Mouse (Mus musculus): ENCODE data around the gene Stk17b.
A peak's percentile ranks its signal among the peaks of the same experiment; 100 is the strongest.
"Not testable (repeated sequence)": the region's sequence is repeated elsewhere in the genome, so short reads cannot be mapped to it uniquely, and the experiment has no call there.

Gene Stk17b

DNA sequence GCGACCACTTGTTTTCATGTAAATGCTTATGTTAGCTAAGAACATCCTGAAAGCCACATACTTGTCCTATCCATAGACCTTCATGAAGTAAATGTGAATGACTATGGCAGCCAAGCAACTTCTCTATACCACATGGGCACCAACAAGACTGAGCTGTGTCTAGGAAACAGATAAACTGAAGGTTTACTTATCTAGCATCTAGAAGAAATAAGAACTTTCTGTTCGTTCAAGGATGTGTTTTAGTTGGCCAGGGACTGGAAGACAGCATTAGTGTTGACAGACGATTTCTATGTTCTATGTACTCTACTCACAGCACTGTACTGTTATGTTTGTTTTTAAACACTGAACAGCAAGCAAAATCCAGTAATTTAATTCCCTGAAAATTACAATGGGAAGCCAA lies 2.9 kb downstream of the Stk17b start:
- DNase-seq, result no peak

DNA sequence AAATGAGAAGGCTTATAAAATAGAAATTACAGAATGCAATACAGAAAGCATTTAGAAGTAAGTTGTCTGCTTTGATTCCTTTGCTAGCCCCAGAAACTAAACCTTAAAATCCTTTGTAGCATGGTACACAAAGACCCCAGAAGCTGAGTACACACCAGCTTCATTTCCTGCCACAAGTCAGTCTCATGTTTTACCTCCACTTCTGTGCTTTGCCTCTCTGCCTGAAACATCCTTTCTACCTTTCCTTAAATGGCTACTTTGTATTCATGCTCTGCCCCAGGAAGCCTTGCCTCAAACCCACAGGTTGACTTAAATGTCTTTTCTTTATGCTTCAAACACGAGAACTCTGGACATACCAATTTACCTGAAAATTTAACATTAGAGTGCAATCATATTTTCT lies 3.7 kb downstream of the Stk17b start:
- DNase-seq, result no peak

DNA sequence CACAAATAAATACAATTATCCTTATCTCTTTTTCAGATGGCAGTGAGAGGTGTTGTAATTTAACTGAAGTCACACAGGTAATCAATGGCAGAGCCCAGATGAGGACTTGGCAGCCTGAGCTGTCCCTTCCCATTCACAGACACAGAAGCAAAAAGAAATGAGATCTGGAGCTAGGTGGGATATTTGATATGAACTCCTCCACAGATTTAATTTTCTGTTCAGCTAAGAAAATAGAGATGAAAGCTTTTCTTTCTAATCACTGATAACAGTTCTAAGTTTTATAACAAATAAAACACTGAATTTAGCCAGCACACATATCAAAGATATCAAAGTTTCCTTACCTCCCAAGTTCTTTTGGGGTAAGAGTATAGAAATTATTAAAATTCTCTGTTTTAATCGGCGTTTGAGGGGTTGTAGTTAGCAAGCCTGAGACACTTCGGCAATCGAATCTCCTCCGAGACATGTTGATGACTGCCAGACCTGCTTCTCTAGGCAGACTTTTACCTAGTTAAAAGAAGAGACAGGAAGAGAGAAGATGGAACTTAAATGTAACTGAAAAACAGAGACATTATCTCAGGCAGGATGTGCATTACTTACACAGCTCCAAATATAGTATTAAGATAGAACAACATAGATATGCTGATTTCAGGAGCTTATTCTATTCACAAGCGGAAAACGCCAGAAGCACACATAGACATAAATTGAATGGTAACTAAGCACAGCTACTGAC lies 8.7 kb downstream of the Stk17b start:
- no peak for DNase-seq

DNA sequence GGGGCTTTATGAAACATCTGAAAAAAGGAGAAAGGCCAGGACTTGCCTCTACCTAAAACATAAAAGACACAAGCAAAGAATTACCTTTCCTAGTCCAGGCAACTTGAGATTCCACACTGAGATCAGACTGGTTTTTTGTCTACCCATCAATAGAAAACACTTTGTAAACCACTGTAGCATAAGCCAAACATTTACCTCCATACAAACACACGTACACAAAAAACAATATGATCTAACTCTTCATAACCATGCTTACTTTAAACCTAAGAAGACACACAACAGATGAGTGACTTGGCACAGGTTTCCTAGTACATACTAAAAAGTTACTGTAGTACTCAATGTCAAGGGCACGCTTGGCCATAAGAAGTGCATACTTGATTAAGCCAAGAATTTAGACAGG lies 9.5 kb downstream of the Stk17b start:
- DNase-seq, result no peak

DNA sequence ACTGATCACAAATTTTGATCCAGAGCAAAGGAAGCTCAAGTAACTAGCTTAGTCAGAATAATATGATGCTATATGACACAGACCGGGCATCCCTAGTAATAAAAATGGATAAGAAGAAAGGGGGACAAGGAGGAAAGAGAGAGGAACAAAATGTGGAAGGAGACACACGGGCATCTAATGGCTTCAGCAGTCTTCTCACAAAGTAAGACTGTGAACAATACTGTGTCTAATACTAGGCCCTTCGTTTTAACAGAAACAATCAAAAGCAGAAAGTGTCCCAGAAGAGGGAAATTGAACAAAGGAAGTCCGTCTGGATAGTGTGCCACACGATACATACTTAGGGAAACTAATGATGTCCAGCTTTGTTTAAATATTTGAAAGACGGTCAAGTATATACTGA lies 10.0 kb downstream of the Stk17b start:
- no peak for DNase-seq

DNA sequence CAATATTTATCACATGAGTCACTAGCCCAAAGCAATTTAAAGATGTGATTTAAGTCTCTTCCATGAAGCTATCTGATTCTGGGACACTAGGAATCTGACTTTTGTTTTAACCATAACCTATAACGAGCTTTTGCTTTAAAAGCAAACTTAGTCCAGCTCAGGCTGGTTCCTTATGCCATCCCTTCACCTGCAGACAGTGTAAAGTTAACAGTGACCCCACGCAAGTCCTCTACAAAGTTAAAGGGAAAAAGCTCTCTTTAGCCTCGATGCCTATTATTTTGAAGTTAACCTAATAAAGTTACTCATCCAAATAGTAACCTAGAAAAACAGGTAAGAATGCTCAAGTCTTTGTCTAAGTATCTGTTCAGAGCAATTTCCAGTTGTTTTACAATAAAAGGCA lies 10.5 kb downstream of the Stk17b start:
- DNase-seq, result no peak

DNA sequence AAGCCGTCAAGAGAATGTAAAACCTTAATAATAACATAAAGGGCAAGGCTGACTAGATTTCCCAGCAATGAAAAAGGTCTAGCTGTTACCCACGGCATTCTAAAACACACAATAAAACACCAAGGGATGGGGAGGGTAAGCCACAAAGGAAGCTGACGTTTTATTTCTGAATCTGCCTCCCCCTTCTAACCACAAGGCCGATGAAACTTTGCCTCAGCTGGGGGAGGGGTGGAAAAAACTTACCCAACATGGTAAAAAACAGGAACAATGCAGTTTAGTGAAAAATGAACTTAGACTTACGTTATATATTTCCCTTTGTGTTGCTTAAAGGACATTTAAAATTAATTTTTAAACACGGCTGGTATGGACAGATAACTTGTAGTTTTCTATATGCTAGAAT lies 11.0 kb downstream of the Stk17b start:
- peak; percentile 19 for DNase-seq

DNA sequence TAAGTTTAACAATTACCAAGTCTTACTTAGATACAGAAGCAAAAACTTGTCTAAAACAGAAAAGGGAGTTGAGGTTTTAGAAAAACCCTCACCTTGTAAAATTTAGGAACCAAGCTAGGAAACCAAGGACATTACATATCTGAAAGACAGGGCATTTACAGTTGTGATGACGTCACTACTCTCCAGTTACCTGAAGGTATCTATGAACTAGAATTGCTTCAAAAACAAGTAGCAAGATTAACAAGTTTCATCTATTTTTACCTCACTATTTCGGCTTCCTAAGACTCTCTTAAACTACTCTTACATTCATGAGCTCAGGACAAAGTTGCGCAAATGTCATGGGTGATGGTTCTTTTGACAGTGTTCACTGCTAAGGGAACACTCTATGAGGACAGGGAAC lies 12.1 kb downstream of the Stk17b start:
- no peak for DNase-seq

DNA sequence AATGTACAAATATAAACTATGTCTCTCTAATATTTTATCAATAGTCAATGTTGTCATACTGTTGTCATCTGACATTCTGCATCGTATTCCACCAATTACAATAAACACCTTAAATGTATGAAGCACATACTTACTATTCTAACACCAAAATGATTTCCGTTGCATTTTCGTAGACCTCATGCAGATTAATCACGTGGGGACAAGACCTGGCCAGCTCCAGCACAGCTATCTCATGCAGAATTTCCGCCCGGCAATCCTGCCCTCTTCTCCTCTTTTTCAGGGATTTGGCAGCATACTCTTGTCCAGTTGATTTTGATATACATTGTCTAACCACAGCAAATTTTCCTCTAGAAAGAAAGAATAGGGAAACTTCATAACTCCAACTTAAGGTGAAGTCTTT lies 13.5 kb downstream of the Stk17b start:
- DNase-seq, result no peak

DNA sequence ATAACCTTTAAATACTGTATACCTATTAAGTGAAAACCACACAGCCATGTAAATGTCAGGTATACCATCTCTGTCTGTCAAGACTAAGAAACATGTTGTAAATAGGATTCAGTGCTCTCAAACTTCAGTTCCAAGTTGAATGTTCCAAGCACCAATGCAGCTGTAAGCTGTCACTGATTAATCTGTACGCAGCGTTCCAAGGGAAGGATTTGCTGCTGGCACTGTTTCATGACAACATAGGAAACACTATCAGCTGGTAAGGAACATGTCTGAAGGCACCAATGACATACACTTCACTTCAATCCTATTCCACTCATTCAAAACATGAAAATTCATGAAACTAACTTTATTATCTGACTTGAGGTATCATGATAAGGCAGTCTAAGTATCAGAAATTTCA lies 18.9 kb downstream of the Stk17b start:
- DNase-seq, result no peak

DNA sequence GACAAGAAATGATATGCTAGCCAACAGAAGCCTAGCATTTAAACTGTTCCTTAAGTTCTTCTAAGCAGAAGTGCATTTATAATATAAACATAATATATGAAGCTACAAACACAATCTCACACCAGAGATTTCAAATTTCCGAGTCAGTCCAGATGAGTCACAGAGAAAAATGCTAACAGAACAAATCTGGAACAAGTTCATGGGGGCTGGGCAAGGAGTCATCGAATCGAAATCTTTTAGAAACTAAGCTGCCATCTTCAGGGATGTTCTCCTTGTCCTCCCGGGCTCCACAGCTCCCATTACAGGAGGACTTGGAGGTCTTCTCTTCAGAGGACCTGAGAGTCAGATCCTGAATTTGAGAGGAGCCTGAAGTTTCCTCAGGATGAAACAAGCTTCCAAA lies 27.7 kb downstream of the Stk17b start:
- no peak for DNase-seq

DNA sequence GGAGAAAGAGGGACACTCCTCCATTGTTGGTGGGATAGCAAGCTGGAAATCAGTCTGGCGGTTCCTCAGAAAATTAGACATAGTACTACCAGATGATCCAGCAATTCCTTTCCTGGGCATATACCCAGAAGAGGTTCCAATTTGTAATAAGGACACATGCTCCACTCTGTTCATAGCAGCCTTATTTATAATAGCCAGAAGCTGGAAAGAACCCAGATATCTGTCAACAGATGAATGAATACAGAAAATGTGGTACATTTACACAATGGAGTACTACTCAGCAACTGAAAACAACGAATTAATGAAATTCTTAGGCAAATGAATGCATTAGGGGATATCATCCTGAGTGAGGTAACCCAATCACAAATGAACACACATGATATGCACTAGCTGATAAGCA lies 31.5 kb downstream of the Stk17b start:
- DNase-seq, result not testable (repeated sequence)

DNA sequence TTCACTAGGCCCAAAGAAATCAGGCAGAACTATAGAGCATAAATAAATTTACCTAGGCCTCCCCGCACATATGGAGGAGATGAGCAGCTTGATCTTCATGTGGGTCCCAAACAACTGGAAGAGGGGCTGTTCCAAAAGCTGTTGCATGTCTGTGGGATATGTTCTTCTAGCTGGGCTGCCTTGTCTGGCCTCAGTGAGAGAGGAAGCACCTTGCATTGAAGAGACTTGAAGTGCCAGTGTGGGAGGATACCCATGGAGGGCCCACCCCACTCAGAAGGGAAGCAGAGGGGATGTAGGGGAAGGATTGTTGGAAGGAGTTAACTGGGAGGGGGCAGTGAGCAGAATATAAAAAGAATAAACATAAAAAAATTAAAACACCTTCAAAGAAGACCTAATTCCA lies 33.9 kb downstream of the Stk17b start:
- DNase-seq, result no peak

DNA sequence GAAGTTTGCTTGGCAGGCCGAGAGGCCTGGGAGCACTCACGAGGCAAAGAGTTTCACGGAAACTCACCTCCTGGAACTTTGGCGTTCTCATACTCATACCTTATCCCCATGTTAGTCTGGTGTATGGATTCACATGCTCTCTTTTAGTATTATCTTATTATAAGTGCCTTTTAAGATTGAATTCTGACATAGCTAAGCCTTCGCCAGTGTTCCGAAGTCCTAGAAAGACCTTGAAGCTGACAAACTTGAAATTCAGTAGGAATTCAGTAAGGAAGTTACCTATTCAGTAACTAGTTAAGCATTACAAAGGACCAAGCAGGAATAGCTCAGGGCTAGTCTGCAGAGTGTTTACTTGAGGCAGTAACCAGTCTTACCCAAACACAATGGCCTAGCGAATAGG lies 34.3 kb downstream of the Stk17b start:
- DNase-seq, result not testable (repeated sequence)

DNA sequence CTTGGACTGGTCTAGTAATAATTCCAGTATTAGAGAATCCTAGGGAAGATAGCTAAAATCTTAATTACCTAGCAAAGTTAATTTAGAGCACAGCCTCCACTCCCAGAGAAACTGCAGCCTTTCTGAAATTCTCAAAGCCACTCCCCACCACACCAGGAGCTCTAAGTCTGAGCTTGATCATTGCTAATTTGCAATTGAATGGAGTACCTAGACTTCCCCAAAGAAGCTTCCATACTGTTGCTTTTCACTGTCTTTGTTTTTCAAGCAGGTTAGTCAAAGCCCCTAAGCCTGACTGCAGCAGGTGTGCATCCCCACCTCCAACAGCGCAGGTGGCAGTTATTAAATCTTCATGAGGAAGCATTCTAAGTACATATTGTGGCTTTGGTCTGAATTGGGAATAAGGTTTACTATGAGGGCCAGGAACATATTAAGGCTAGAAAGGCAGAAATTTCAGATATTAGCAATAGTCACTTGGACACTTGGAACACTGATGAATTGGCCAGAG lies 35.1 kb downstream of the Stk17b start:
- not testable (repeated sequence) for DNase-seq

DNA sequence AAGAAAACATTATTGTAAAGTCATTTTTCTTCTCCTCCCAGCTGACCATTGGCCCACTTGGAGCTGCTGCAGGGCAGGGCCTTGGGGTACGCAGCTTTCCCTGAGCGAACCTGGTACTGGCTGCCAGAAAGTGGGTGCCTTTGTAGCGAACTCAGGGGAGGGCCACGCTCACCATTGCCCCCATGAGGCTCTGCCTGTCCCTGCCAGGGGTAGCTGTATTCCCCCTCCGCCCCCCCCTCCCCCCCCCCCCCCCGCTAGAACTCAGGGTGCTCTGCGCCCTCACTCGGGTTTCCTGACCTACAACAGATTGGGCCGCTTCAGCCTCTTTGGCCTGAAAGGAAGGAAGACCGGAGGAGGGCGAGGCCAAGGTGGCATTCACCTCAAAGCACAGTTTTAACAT lies 36.5 kb downstream of the Stk17b start:
- no peak for DNase-seq

DNA sequence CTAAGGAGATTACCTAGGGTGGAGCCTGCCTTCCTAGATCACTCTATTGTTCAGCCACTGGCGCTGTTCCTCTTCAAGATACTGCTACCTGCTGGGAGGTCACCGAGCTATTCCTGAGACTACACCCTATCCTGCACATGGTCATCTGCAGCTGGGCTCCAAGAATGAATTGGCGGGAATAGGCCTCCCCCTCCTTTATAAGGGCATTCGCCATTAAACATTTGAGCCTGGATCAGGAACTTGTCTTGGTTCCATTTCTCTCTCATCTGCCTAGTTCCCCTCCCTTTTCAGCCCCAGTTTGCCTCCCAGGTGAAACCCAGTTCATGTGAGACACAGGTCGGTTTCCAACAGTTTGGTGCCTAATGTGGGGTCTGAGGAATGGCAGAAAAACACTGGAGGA lies 39.0 kb downstream of the Stk17b start:
- no peak for DNase-seq

DNA sequence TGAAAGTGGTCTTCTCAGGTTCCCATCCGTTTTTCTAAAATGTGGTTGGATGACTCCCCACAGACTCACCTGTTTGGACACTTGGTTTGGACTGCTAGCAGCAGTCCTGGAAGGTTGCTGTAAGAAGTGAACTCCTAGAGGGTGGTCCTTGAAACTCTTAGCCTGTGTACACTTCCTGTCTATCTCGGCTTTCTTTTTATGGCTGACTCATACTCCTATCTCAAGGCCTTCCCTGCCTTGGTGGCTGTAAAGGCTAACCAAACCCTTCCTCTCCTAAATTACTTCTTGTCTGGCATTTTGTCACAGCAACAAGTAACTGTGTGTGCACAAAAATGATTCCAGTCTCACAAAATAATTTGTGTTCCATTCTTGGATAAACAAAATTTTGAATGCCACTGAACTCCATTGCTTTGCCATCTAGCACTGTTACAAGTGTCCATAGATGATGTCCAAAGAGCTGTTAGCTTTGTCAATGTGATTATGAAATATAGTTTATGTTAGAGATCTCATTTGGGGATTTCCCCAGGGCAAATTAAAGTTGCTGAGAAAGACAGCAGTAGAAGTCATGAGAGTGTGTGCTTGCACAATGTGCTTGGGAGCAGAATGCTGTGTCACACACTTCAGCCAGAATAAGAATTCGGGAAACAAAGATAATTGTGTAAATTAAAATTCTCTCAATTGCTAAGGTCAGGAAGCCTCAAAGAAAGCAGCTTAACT lies 43.1 kb downstream of the Stk17b start:
- no peak for DNase-seq

DNA sequence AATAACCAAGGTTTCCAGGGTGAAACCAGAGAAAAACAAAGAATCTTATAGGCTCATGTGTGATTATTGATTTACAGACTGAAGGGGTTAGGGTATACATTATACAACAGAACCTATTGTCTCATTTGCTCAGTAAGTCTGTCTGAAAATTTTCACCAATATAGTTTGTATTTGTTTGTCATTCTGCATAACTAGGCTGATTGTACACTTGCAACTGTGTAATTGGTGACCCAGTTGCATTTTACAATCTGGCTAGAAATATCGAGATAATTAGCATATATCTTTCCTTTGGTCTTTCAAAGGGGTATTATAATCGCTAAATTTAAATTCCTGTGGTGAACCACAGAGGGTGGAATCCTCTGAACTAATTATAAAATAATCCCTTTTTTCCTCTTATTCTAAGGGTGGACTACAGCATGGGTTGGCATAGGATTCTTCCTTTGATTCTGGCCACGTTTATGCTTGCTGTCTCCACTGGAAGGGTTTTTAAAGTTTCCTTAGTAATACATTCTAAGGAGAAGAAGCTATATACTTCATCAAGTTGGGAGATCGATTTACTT lies 44.2 kb downstream of the Stk17b start:
- no peak for DNase-seq

DNA sequence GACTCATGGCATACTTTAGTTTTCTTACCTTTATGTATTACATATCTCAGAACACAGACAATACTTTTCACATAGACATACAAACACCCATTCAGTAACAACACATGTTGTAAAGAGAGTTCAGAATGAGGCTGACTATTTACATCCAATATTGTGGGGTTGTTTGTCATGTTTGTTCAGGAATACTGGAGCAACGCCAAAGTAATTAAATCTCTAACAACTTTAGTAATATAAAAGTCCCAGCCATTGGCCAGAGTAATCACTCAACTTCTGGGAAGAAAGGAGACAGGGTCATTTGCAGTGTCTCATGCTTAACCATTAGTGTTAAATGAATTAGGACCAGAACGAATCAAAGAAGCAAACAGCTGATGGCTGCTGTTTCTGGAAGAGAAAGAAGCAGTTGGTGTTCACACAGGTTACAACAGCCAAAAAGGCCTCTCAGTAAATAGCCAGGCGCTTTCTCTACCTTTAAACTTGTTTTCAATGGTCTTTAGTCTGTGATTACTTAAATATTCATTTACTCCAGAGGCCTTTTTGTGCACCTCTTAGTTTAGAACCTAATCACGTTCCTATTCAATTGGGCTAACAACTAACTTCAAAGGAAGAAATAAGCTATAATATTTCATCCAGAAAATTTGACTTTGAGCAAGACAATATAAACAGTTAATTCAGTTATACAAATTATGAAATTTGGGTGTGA lies 44.8 kb downstream of the Stk17b start:
- not testable (repeated sequence) for DNase-seq

DNA sequence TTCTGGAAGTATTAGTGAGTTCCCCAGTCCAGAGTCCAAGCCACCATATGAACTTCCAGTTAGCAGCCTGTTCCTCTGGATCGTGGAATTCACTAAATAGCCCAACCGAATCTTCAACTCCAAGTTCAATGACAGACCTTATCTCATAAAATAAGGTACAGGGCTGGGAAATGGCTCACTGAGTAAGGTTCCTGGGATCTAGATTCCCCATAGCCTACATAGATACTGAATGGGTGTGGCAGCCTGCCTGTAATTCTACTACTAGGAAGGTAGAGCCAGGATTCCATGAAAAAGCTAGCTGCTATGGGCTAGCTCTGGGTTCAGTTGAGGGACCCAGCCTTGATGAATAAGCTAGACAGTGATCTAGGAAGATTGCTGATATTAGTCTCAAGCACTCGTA lies 48.4 kb downstream of the Stk17b start:
- DNase-seq, result no peak

DNA sequence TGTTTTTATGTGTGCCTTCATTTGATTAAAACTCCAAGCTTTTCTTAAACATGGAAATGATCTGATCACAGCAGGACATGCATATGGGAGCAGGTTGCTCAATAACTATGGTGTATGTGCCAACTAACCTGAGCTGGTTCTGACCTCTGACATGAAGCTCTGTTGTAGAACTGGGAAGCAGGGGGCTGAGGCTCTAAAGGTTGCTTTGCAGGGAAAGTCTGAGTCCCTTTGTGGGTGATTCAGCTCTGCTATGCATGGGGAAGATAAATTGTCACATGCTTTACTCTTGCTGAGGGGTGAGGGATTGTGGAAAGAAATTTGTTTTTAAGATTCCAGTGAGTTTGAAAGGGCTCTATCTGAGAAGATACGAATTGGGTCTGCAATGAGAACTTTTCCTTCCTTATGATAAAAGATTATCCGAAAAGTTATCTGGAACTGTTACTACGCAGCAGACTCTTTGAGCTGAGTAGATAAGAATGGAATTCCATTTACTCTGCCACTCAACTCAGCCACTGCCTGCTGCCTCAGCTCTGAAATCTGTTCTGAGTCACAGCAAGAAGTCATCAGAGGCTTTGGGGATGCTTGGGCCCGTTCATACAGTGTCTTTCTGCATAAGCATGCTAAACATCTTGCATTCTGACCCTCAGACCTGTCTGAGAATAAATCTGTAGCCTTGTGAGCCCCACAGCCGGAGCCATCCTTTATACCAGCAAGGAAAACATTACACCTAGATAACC lies 56.4 kb downstream of the Stk17b start:
- no peak for DNase-seq

DNA sequence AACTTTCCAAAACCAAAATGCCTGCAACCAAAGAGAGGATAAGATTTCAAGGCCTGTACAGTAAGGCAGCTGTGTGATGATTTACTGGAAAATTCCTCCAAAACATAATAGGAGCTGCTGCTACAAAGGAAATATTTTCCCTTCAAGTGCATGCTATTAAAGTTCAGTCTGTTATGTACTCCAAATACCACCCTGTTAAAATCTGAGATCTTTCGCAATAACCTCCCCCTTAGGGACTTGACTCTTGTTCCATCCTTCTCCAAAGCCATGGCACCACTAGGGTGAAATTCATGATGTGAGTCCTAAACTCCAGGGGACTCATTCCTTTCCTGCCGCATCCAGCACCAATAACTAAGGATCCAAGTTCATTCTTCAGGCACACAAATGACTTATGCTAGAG lies 58.1 kb downstream of the Stk17b start:
- no peak for DNase-seq
